ENCODE assay signal across 23 mouse cellular contexts in genomic region chr3:138043316-138043715, GRCm38 (mm10). TPM values are rescaled to one million over a fixed set of nuclear protein-coding genes. Genes with fewer than 3 reads are reported as not detected.
A peak's percentile ranks its signal among the peaks of the same experiment; 100 is the strongest.
DNase-seq lines count a peak whose midpoint lies in the region; ATAC-seq and TF ChIP-seq lines count a peak whose summit lies in the region.
"Had no signal": no experiment of that assay in that cellular context is flagged by ENCODE, and none has a peak within 500 bp of the region (broad histone marks: within the 10 kb centered on the region; RNA-seq: fewer than 3 reads in every experiment).

No protein-coding gene starts in this region.

- DNase-seq in forebrain, embryonic 10.5 days (ENCODE audit: extremely low spot score, low spot score), result no peak
- no peak for DNase-seq in forebrain, postnatal 0 days
- peak; percentile 61 for DNase-seq in lung, embryonic 14.5 days
- DNase-seq in lung, postnatal 36 days, result no peak
- peak; percentile 29 for DNase-seq in Muller cell, postnatal 12 days (ENCODE audit: inconsistent ontology term)
- no peak for DNase-seq in Patski (ENCODE audit: low read depth, low spot score)
- DNase-seq in frontal cortex, postnatal 14 days (ENCODE audit: low spot score in 2 of 2), result no peak
- DNase-seq: cerebellum, postnatal 36 days; kidney, adult 9 months; layer of hippocampus, postnatal 36 days; lung, adult 18-20 months; thymus, postnatal 25 days had no signal

- H3K4me1 ChIP-seq in forebrain, embryonic 10.5 days, result peaks cover 3% of the 10 kb centered on the region; the same call in 1 of the 2 replicates
- H3K4me1 ChIP-seq in forebrain, postnatal 0 days (ENCODE audit: insufficient read depth), result no peaks in the 10 kb centered on the region
- no peaks in the 10 kb centered on the region for H3K4me1 ChIP-seq in lung, embryonic 14.5 days (ENCODE audit: insufficient read depth)
- H3K4me1 ChIP-seq: forebrain, embryonic 12.5 days had no signal

- no peak for ATAC-seq in forebrain, postnatal 0 days
- ATAC-seq in lung, embryonic 14.5 days (ENCODE audit: insufficient read depth), result peak; percentile 74; the same call in 1 of the 2 replicates
- ATAC-seq in Patski, result peak; percentile 27
- ATAC-seq: CD4-positive, CD25-positive, alpha-beta regulatory T cell, adult 4 months had no signal

- in situ Hi-C loops in Patski (cut with MboI; ENCODE audit: low pct_unique_long_range_greater_than_20kb), result no loop called here

- WGBS in forebrain, embryonic 10.5 days, result 87% methylated on average over 7 of the region's 7 CpGs
- WGBS in forebrain, postnatal 0 days, result 57% methylated on average over 7 of the region's 7 CpGs
- 47% methylated on average over 7 of the region's 7 CpGs for WGBS in lung, embryonic 14.5 days

- no peak overlapping the region for H3K4me2 ChIP-seq in forebrain, postnatal 0 days (ENCODE audit: low read depth)
- H3K4me2 ChIP-seq in lung, embryonic 14.5 days, result no peak overlapping the region
- H3K4me2 ChIP-seq: embryonic facial prominence, embryonic 15.5 days; forebrain, embryonic 12.5 days; heart, embryonic 12.5 days; neural tube, embryonic 13.5 days had no signal

- no peaks in the 10 kb centered on the region for H3K36me3 ChIP-seq in forebrain, embryonic 10.5 days (replicated peaks)
- no peaks in the 10 kb centered on the region for H3K36me3 ChIP-seq in forebrain, postnatal 0 days (ENCODE audit: insufficient read depth)
- no peaks in the 10 kb centered on the region for H3K36me3 ChIP-seq in lung, embryonic 14.5 days (ENCODE audit: insufficient read depth)
- H3K36me3 ChIP-seq: embryonic facial prominence, embryonic 15.5 days; forebrain, embryonic 12.5 days; G1E; heart, embryonic 12.5 days; neural tube, embryonic 13.5 days had no signal

- no peaks in the 10 kb centered on the region for H3K27me3 ChIP-seq in forebrain, embryonic 10.5 days (ENCODE audit: poor library complexity, severe bottlenecking)
- no peaks in the 10 kb centered on the region for H3K27me3 ChIP-seq in forebrain, postnatal 0 days (ENCODE audit: insufficient read depth, low read length)
- no peaks in the 10 kb centered on the region for H3K27me3 ChIP-seq in lung, embryonic 14.5 days (ENCODE audit: insufficient read depth, low read length)
- H3K27me3 ChIP-seq in Patski, result no peaks in the 10 kb centered on the region
- H3K27me3 ChIP-seq: embryonic facial prominence, embryonic 15.5 days; forebrain, embryonic 12.5 days; heart, embryonic 12.5 days; megakaryocyte, embryonic 14.5 days; neural tube, embryonic 13.5 days had no signal

- H3K9me3 ChIP-seq in forebrain, embryonic 10.5 days, result no peaks in the 10 kb centered on the region
- H3K9me3 ChIP-seq in forebrain, postnatal 0 days (ENCODE audit: low read length), result no peaks in the 10 kb centered on the region
- peaks cover 2% of the 10 kb centered on the region; the same call in 1 of the 2 replicates for H3K9me3 ChIP-seq in lung, embryonic 14.5 days (ENCODE audit: low read depth, low read length)
- H3K9me3 ChIP-seq: embryonic facial prominence, embryonic 15.5 days; forebrain, embryonic 12.5 days; G1E; heart, embryonic 12.5 days; megakaryocyte, embryonic 14.5 days; neural tube, embryonic 13.5 days had no signal

- 0 out of 2 replicates have a peak overlapping the region, but pooled peaks have one; percentile 3 for H3K27ac ChIP-seq in forebrain, embryonic 10.5 days
- no peak overlapping the region for H3K27ac ChIP-seq in forebrain, postnatal 0 days (ENCODE audit: low read depth, low read length)
- H3K27ac ChIP-seq in lung, embryonic 14.5 days (ENCODE audit: low read depth), result no peak overlapping the region
- H3K27ac ChIP-seq: embryonic facial prominence, embryonic 15.5 days; forebrain, embryonic 12.5 days; neural tube, embryonic 13.5 days had no signal

- POLR2A ChIA-PET in Patski (lab: Charles Lee), result interaction anchor here (0.6 kb wide), 1 partner anchor 155 kb away, joined by 3 read pairs; no protein-coding TSS in a partner anchor

- TF ChIP-seq CTCF in forebrain, postnatal 0 days (IDR thresholded peaks at IDR 0.05; ENCODE audit: low read depth), result no peak
- no peak for TF ChIP-seq CTCF in lung, embryonic 14.5 days (IDR thresholded peaks at IDR 0.05; ENCODE audit: low read depth)
- TF ChIP-seq CTCF in Patski (IDR thresholded peaks at IDR 0.05), result no peak

- CTCF ChIA-PET in Patski (lab: Charles Lee), result no interaction called here

- no peak overlapping the region for H3K9ac ChIP-seq in forebrain, postnatal 0 days
- no peak overlapping the region for H3K9ac ChIP-seq in lung, embryonic 14.5 days
- H3K9ac ChIP-seq: embryonic facial prominence, embryonic 15.5 days; forebrain, embryonic 12.5 days; heart, embryonic 12.5 days; neural tube, embryonic 13.5 days had no signal

- no peak overlapping the region for H3K4me3 ChIP-seq in forebrain, embryonic 10.5 days
- H3K4me3 ChIP-seq in forebrain, postnatal 0 days (ENCODE audit: low read depth, low read length), result no peak overlapping the region
- no peak overlapping the region for H3K4me3 ChIP-seq in lung, embryonic 14.5 days (ENCODE audit: low read depth, low read length)
- H3K4me3 ChIP-seq: embryonic facial prominence, embryonic 15.5 days; forebrain, embryonic 12.5 days; heart, embryonic 12.5 days; megakaryocyte, embryonic 14.5 days; neural tube, embryonic 13.5 days had no signal

RNA-seq across cellular contexts. Expression of gene 1110002E22Rik, which starts 21.5 kb away (rescaled TPM):
- 0.02 TPM in 1 of 2 replicates, not detected in the other for polyA plus RNA-seq in forebrain, embryonic 10.5 days (2016; fragmentation: Nextera tagmentation; extraction: Ambion mirVana)
- total RNA-seq in forebrain, postnatal 0 days (2014; rRNA removed), result 0.19 and 0.77 TPM in 2 replicates
- 0.05 and 0.07 TPM in 2 replicates for polyA plus RNA-seq in forebrain, postnatal 0 days (2015; fragmentation: Nextera tagmentation; extraction: Ambion mirVana)
- polyA plus RNA-seq in lung, embryonic 14.5 days (2014; fragmentation: Nextera tagmentation; extraction: Ambion mirVana), result 0.21 and 0.31 TPM in 2 replicates
- polyA plus RNA-seq in Patski (2021), result 0.67 TPM
- total RNA-seq: monocyte, adult 5-6 weeks had no signal
- polyA plus RNA-seq: CD4-positive, CD25-positive, alpha-beta regulatory T cell, adult 4 months; liver, adult 2 months had no signal

RNA-seq across cellular contexts. Expression of gene Gm5105, which starts 23.9 kb away (rescaled TPM):
- not detected in 2 replicates for polyA plus RNA-seq in forebrain, embryonic 10.5 days (2016; fragmentation: Nextera tagmentation; extraction: Ambion mirVana)
- 0.15 and 0.38 TPM in 2 replicates for total RNA-seq in forebrain, postnatal 0 days (2014; rRNA removed)
- 0.15 TPM in 2 replicates for polyA plus RNA-seq in forebrain, postnatal 0 days (2015; fragmentation: Nextera tagmentation; extraction: Ambion mirVana)
- 0.19 TPM in 1 of 2 replicates, not detected in the other for polyA plus RNA-seq in lung, embryonic 14.5 days (2014; fragmentation: Nextera tagmentation; extraction: Ambion mirVana)
- 0.06 TPM for polyA plus RNA-seq in Patski (2021)
- total RNA-seq: hematopoietic stem cell, adult 5-6 weeks; liver, adult 2 months had no signal
- polyA plus RNA-seq: CD4-positive, CD25-positive, alpha-beta regulatory T cell, adult 4 months; forebrain, embryonic 12.5 days; G1E; liver, adult 2 months; testis, adult 2 months had no signal

Comparison
In these comparisons a context has a peak if more than half of its experiments do, and no peak if none do; other contexts are left out.
1. DNase-seq: peak in lung, embryonic 14.5 days (single experiment) and Muller cell, postnatal 12 days (single experiment); none in forebrain, embryonic 10.5 days (single experiment), forebrain, postnatal 0 days (single experiment), lung, postnatal 36 days (single experiment), Patski (single experiment) and frontal cortex, postnatal 14 days (0 of 2).